Mouse (Mus musculus) kidney, adult 2 months (tissue): ENCODE data around the gene AC170998.1.

Source experiments
- CTCF ChIP-seq: fragments of 200-500 bp; conservative IDR thresholded peaks from 2 replicates; pipeline ENCODE4 v1.5.1; 2011; ENCODE audit warnings: low read depth, mild to moderate bottlenecking, control low read depth, low read length, moderate library complexity, mixed read lengths; ENCODE audit not compliant: insufficient read depth, insufficient read length
- POLR2A ChIP-seq: fragments of 200-500 bp; IDR thresholded peaks from one replicate; pipeline ENCODE4 v1.6.1; 2011; ENCODE audit warnings: low read depth, low read length, control low read depth

DNA sequence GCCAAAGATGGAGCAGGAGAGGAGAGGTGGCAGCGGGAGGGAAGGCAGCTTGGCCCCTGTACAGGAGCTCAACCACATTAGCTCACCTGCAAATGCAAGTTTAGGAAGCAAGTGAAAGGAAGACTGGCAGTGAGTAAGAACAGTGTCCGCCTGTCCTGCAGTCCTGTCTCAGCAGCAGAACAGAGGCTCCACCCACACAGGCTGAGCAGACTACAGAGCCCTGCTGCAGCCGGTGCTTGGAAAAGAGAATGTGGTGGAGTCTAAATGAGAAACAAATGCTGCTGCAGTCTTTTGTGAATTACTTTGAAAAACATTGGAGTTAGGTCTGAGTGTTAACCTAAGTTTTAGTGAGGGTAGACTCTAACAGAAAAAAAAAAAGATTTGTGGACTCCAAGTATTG lies 8.3 kb upstream of the AC170998.1 start:
- TF ChIP-seq POLR2A (no peak), CTCF (no peak)
